Mouse (Mus musculus) gastrocnemius, postnatal 25 days (tissue): ENCODE measurements at regions not wholly inside any gene's neighbourhood (a gene's known extent, or its start where the extent isn't known, plus 50 kb on each side); places are given as distances from the start of the nearest gene placed in this dataset.

Source experiments
- DNase-seq: peaks from one replicate; pipeline ENCODE4 v3.0.0; 2022

- no peak for DNase-seq
Measured at GRCm38 (mm10) chr12:27796642-27797041, 454.3 kb upstream of the Sox11 start.

- no peak for DNase-seq
Measured at GRCm38 (mm10) chr12:27786716-27787291, 444.4 kb upstream of the Sox11 start.

DNA sequence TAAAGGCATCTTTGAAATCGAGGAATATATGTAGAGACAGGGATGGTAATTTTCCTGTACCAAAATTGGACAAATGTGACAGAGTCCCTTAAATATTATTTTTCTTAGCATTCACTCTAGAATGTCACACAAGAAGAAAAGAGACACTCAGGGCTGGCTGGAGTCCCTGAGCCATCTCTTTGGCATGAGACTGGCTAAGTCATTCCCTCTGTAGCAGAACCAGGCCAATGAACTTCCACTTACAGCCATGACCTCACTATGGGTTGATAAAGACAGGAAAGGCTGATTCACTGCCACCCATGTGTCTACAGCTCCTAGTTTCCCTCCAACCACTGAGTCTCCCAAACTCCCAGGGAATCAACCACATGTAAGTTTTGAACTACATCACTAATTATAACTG is 438.4 kb upstream of the Sox11 start:
- DNase-seq, result no peak

DNA sequence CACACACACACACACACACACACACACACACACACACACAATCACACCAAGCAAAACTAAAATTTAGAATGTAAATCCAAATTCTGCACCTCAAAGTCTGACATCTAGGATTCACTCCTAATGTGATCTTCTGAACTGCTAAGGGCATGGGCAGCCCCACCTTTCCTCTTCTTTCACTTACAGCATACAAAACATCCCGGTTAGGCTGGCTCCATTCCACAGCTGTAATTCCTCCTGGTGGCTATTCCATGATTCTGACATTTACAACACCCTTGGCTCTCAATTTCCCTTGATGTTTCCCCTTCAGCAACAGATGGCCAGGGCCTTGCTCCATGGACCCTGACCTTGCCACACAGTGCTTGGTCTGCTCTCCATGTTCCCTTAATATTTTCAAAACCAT is 423.6 kb upstream of the Sox11 start:
- DNase-seq, result no peak

GRCm38 (mm10) chr12:27759016-27759415 is 416.6 kb upstream of the Sox11 start:
- DNase-seq, result no peak

GRCm38 (mm10) chr12:27757641-27758040 is 415.3 kb upstream of the Sox11 start:
- no peak for DNase-seq

DNA sequence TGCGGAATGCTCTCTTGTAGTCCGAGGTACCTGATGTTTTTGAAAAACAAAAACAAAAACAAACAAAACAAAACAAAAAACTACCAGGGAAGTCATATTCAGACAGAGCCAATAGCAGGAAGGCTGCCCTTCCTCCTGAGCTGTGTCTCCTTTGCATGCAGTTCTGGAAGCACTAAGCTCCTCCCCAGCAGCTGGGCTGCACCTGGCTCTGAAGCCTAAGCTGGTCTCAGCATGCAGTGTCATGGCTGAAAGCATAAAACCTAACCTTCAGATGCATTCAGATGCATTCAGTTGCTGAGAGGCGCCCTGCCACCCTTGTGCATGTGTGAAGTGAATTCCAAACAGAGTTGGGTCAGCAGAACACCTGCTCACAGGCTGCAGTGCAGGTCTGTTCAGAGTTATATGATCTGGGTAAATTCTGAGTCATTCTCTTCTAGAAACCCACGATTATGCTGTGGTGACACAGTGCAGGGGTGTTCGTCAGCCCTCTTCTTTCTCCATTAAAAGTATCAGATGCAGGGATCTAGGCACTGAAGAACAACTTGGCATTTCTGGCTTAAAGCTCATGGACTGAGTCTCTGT is 382.3 kb upstream of the Sox11 start:
- DNase-seq, result no peak

GRCm38 (mm10) chr12:27680459-27680858 is 338.1 kb upstream of the Sox11 start:
- DNase-seq, result no peak

- no peak for DNase-seq
Measured at GRCm38 (mm10) chr12:27673404-27673803, 331.0 kb upstream of the Sox11 start.

- DNase-seq, result no peak
Measured at GRCm38 (mm10) chr12:27670650-27671084, 328.3 kb upstream of the Sox11 start.

GRCm38 (mm10) chr12:27670190-27670589 is 327.8 kb upstream of the Sox11 start:
- DNase-seq, result no peak

DNA sequence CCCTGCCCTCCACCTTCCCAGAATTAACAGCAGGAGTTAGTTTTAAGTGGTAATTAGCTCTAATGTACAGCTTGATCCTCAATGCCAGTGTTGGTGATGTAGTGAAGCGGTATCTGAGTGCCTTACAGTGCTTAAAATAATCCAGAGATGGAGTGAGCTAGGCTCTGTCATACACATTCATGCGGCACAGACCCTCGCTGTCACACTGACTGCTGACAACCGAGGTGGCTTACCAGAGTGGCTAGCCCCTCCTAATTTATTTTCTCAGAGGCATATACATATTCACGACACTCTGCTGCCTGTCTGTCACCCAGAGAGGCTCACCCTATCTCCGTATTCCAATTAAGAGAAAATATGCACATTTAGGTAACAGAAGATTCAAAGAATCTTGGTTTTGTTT is 327.2 kb upstream of the Sox11 start:
- DNase-seq, result no peak

GRCm38 (mm10) chr12:27666456-27666855 is 324.1 kb upstream of the Sox11 start:
- DNase-seq, result no peak

GRCm38 (mm10) chr12:27663126-27663525 is 320.8 kb upstream of the Sox11 start:
- no peak for DNase-seq

GRCm38 (mm10) chr12:27662723-27663122 is 320.3 kb upstream of the Sox11 start:
- no peak for DNase-seq

- peak; percentile 13 for DNase-seq
Measured at GRCm38 (mm10) chr12:27657536-27657935, 315.2 kb upstream of the Sox11 start.

- DNase-seq, result no peak
Measured at GRCm38 (mm10) chr12:27653541-27653940, 311.2 kb upstream of the Sox11 start.

- DNase-seq, result no peak
Measured at GRCm38 (mm10) chr12:27648602-27649001, 306.2 kb upstream of the Sox11 start.

- no peak for DNase-seq
Measured at GRCm38 (mm10) chr12:27646497-27647307, 304.3 kb upstream of the Sox11 start.

DNA sequence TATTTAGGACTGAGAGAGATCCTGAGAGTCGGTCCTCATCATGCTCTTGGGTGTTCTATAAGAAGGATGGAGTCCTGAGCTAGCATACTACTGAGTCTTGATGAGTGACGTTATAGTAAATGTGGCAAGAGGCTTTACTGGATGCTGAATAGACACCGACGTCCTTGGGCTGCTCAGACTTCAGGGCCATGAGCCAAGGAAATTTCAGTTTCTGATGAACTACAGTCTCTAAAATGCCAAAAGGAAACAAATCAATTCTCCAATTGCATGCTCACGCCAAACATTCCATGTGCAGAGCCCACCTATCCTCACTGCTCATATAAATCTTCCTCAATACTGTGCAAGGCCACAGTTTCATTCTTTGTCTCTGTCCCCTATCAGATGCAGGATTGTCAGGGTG is 277.2 kb upstream of the Sox11 start:
- no peak for DNase-seq

DNA sequence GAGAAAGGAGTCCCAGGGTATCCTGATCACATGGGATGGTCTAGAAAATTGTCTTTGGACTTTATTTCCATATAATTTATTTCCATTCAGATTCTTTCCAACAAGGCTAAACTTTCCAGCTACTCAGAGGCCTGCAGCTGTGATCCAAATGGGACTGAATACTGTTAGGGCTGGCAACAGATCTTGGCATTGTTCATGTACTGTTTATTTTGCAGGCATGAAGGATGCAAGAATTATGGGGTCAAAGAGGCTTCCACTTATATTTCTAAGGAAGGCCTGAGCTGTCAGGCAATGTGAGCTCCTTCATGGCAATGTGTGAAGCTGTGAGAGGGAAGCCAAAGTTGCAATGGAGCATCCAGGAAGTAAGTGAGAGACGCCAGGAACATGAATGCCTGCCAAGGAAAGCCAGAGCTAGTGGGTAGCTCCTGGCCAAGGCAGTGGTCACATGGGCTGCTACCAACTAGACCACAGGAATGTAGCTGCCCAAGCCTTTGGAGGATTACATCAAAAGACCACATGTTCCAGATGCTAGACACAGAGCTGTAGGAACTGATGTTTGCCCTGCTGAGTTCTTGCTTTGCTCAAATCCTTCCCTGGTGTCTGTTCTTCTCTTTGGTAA is 261.8 kb upstream of the Sox11 start:
- DNase-seq, result peak; percentile 32

DNA sequence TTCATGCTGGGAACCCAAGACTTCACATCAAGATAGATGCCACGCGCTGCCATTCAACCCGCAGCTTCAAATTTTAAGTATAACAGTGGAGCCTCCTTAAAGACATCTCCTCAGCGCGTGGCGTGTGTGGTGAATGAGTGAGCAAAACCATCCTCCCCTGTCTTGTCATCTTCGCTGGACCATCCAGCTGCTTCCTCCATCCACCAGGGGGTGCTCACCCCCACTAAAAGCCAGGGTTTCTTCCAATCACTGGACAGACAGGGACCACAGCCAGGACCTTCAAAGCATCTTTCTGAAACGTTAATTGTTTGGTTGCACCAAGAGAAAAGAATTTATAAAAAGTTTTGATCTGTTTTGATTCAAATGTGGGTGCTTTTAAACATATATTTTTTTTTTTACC is 256.8 kb upstream of the Sox11 start:
- peak; percentile 18 for DNase-seq

- DNase-seq, result no peak
Measured at GRCm38 (mm10) chr12:27597878-27598277, 255.5 kb upstream of the Sox11 start.
